Mouse (Mus musculus) bone marrow, adult 2 months (tissue): ENCODE data around the gene Tmem50a.

ENCODE experiments used
- CTCF ChIP-seq: fragments of 200-500 bp; IDR thresholded peaks from 2 replicates; pipeline ENCODE4 v1.5.1; 2011; ENCODE audit warnings: low read length, control low read depth; ENCODE audit not compliant: control insufficient read depth, insufficient read depth
- POLR2A ChIP-seq: fragments of 200-500 bp; IDR thresholded peaks from 2 replicates; pipeline ENCODE4 v1.6.1; 2011; ENCODE audit warnings: low read depth, mild to moderate bottlenecking, control low read depth, low read length, borderline replicate concordance; ENCODE audit not compliant: control insufficient read depth

DNA sequence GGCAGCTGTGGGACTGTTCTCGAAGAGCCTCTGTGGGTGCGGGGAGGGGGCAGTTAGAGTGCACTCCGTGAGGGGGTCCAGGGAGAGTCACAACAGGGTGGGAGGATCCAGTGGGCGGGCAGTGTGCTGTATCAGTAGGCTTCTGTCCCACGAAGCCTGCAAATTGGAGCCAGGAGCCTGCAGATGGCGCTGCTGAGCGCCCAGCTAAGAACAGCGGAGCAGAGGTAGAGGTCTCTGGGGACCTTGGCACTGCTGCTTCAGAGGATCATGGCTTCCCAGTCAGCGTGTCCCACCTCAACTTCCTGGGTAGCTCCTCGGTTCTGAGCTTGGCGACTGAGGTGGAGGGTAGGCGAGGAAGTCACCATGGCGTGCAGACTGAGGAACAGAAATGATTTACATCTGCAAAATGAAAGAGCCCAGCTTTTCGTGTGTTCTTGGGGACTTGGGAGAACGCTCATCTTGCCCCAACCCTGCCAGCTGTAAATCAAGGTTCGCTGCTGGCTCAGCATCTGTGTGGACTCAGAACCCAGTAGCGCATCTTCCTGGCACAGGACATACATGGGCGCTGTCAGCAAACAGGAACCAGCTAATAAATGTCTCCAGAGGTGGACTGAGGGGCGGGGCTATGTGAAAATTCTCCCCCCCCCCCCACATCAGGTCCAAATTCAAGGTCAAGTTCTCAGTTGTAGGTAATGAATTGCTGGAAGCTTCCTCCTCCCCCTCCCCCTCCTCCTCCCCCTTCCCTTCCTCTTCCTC is 48.4 kb upstream of the Tmem50a start:
- peak; percentile 78 for TF ChIP-seq CTCF
- no peak for TF ChIP-seq POLR2A
